Mouse (Mus musculus) skeletal muscle tissue, adult 2 months (tissue): ENCODE results near the gene Atp8a2.

ENCODE experiments used
- DNase-seq: peaks from one replicate; pipeline ENCODE4 v3.0.0-alpha.2; 2012; ENCODE audit warnings: low read depth, low spot score

Atp8a2 gene

DNA sequence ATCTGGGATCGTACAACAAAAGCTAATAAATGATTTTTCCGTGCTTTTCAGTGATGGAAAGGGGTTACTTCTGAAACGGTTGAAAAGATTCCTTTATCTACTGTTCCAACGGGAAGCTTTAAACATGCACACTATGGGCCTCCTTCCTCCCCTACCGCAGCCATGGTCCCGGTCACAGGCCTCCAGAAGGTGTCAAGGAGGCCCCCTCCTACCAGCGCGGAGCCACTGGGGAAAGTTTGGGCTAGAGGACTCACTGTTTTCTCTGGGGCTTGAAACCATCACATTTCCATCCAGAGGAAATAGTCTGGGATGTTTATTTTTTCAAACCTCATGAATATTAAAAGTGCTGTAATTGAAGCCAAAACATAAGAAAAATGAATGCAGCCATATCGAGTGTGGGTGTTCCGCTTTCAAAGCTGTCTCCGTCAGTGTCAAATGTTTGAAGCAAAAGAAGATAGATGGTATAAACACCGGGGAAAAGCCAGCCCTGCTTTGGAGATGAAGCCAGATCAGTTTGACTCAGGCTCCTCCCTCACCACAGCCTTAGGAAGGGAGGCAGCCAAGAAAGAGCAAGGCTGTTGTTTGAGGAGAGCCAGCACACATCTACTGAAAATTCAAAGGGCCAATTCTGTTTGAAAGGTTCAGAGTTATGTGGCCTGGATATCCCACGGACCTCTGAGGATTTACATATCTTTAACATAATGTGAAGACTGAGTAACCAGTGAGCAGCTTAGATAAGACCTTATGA, 481.1 kb downstream of the Atp8a2 start:
- DNase-seq = no peak

- no peak for DNase-seq
Observed at GRCm38 (mm10) chr14:59709505-59710335, 487.3 kb downstream of the Atp8a2 start.

DNA sequence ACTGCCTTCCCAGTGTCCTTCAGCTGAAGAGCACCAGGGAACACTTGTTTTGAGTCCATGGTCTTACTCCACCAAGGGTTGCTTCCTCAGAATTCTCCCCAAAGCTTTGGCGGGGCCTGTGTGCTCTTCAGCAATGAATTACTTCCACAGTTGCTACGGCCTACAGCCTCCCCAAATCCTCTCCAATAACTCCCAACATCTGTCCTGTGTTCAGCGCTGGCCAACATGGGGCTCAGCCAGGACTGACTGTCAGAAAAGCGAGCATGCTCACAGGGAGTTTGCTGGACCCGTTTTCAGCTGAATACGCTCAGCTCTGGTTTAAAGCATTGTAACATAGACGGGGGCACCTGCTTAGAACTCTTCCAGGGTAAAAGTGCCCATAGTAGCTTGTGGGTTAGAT, 489.0 kb downstream of the Atp8a2 start:
- DNase-seq = peak; percentile 26

- no peak for DNase-seq
Observed at GRCm38 (mm10) chr14:59705326-59706058, 491.5 kb downstream of the Atp8a2 start.

DNA sequence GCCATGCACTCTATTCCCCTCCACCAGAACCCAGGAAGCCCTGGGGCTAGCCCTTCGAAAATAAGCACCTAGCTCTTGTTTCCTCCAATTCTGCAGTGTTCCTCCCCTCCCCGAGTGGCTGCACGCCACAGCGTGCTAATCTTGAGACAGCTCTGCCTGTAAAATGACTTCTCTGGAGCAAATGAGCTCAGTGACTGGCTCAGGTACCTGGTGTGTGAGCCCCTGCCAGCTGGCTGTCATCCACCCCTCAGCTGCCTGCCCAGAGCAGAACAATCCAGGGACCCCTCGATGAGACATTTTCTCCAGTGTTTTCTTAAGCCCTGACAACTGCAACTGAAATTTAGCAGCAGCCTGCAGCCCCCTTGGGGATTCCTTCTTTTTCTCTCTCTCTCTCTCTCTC, 495.5 kb downstream of the Atp8a2 start:
- DNase-seq = no peak

GRCm38 (mm10) chr14:59695160-59695559, 501.8 kb downstream of the Atp8a2 start:
- no peak for DNase-seq

DNA sequence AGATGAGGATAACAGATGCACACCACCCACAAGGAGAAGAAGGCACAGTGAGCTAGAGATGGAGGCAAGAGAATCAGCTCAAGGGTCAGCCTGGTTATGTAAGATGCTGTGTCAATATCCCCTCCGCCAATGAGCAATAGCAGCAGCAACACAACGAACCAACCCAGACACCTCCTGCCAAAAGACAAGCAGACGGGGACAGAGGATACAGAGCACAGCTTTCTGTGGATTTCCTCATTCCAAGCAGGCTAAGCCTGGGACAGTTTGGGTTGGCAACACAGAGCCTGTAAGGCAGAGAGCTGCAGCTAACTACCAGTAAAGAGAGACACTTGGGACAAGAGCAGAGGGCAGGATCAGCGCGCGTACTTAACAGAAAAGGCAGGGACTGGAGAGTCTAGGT, 504.8 kb downstream of the Atp8a2 start:
- DNase-seq = peak; percentile 21

DNA sequence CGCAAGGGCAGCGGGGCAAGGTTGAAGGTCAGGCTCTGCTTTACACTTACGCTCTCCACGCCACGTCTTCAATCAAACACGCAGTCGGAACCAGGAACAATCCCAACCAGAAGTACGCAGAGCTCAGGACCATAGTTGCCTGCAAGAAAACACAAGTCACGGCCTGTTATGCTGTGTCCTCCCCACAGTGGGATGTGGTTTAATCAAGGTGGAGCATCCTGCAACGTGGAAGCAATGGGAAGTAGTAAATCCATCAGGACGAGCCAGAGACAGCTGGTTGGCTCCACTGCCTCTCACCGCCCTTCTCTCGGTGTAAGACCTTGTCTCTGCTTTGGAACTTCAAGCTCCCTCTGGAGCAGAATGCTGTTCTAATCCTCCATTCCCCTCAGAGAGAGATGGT, 505.6 kb downstream of the Atp8a2 start:
- no peak for DNase-seq

GRCm38 (mm10) chr14:59690954-59691353, 506.0 kb downstream of the Atp8a2 start:
- DNase-seq = no peak

DNA sequence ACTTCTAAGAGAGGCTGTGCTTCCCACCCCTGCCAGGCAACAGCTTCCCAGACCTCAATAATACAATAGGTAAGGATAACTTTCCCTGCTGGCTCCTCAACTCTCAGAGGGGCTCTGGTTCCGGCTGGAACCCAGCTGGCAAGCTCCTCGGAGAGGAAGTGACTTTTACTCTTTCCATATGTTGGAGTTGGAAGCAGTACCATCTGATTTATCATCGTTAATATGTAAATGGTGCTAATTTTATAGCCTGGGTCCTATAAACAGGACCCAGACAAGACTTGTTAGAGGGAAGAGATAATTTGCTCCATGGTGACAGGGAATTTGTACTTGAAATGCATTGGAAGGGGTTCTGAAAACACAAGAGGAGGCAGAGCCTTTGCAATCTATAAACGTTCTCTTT, 507.4 kb downstream of the Atp8a2 start:
- no peak for DNase-seq

DNA sequence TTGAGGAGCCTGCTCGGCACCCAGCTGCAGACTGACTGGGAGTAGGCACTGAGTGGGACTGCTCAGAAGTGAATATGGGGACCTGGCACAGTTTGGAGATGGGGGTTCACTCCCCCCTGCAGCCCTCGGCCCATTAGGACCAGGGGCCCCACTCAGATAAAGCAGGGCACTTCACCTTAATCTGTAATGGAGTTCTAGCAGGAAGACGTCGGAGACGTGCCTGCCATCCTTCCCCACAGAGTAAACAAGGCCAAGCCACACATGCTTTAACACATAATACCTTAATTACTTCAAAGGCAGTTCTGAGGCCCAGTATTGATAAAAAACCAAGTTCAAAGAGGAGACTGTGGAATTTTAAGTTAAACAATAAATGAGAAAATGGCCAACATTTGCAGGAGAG, 510.8 kb downstream of the Atp8a2 start:
- DNase-seq = no peak

DNA sequence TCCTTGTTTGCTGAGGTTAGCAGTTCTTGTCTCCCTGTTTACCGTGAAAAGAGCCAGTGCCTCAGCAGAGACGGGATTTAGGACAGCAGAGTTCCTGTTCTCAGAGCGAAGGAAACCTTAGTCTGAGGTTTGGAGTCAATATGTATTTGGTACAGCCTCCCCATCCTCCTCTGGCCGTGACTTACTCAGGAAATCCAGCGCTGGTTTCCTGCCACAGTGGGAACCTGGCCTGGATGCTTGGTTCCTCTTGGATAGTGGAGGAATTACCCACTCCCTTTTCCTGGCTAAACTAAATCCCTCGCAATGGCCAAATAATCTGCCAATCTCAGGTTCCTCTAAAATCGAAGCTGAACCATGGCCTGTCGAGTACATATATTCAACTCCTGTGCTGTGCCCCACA, 511.6 kb downstream of the Atp8a2 start:
- DNase-seq = no peak

DNA sequence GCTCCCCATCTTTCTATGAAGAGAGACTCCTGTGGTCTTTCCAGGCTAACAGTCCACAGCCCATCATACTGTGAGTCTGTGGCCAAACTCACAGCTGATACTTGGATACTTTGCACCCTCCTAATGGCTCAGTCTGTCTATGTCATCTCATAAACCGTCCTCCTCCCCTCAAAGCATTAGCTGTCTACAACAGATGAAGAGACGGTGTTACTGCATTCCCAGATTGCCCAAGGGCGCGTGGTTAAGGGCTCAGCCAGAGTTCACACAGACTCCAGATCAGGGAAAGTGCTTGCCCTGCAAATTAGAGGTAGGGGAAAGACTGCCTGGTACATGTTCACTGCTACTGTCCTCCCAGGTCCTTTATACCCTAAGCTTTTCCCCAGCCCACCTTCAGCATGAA, 515.1 kb downstream of the Atp8a2 start:
- DNase-seq = no peak

GRCm38 (mm10) chr14:59677598-59678003, 519.4 kb downstream of the Atp8a2 start:
- peak; percentile 87 for DNase-seq

DNA sequence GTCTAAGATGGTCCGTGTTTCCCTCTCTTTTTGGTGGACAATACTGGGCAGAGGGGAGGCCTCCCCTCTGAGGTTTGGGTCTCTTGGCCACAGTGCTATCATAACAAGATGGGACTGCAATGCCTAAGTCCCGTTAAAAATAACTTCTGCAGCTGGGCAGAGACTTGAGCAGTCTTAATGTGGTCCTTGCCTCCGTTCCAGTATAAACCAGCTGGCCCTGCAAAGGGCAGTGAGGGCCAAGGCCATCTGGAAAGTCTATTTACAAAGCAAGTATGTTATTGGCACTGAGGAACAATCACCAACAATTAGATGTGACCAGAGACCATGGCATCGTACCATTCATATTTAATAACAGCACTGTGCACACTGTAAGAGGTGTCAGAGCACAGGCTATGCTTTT, 521.6 kb downstream of the Atp8a2 start:
- peak; percentile 54 for DNase-seq

DNA sequence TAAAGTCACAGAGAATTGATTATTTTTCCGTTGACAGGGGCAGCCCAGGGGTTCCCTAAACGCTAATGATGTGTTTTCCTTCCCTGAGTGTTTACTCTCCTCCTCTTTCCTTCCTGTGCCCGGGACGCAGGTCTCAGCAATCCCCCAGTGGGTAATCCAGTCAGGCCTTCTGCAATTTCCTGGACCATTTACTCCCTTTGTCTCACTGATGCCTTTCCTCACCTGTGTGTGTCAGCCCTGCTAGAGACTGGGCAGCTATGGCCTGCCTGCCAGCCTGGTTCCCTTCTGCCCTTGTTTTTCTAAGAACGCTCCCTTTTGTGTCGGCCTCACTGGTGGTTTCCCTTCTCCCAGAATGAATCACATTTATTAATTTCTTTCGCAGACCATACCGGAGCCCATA, 522.4 kb downstream of the Atp8a2 start:
- DNase-seq = no peak

DNA sequence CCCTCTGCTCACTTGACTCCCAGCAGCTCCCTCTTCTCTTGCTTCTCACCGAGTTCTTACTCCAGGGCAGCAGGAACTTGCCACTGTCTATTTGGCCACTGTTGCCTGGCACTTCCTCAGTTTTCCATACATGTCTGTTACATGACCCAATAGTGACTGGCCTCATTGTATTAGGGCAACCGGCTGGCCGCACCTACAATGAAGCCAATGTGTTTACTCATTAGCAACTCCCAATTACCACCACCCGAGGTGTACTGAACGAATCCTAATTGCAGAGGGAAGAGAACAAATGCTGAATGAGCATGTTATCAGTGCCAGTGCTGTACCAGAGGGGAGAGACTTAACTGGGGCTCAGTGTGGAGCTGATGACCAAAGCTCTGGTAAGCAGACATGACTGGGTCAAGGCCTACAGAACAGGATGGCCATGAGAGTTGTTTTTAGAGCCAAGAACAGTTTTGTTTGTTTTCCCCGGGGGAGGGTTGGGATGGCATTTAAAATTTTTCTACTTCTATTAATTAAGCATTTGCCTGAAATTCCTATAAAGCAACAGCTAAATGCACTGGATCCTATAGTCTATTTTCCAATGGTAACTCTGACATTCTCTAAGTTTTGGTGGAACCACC, 524.0 kb downstream of the Atp8a2 start:
- no peak for DNase-seq

DNA sequence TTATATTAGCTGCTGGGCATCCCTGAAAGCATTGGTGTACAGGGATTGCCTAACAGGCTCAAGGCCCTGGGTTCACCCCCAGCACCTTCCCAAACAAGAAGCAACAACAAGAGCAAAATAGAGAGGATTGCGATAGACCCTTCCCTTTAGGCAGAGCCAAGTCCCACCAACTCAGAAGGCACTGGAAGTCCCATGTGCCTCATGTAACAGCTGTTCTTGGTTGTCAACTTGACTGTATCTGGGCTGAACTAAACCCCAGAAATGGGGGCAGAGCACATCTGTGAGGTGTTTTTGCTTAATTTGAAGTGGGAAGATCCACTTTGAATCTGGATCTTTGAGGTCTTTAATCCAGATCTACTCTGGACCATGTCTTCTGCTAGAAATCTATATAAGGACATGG, 539.9 kb downstream of the Atp8a2 start:
- no peak for DNase-seq

DNA sequence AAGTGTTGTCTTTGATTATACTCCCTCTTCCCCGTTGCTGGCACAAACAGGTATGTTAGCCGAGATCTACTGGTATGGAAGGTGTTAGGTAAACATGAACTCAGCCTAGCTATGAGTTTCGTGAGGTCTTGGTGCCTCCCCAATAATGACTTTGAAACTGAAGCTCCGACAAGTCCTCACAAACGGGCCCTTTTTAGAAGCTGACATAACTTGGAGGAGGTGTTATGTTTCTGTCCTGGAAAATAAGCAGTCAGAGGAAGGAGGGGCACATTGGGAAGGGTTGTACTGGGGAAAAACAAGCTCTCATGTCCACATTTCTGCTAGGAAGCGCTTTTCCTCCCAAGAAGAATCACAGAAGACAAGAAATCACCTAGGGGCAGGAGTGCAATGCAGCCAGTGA, 540.4 kb downstream of the Atp8a2 start:
- peak; percentile 85 for DNase-seq

- DNase-seq = no peak
Observed at GRCm38 (mm10) chr14:59649337-59649736, 547.6 kb downstream of the Atp8a2 start.

DNA sequence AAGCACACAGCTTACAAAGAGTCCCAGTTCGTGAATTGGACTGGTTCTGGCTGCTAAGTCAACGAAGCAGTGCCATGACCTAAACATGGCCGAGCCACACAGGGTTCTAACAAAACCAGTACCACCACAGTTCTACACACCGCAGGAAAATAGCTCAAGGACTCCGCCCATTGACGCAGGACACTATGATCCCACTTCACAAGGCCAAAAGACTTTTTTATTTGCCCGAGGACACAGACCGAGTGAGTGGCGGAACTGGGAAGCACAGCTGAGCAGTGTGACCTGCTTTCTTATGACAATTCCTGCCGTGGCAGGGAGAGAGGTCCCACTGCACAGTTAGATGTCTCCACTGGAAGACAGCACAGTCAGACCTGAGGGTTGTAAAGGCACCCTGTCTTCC, 548.4 kb downstream of the Atp8a2 start:
- no peak for DNase-seq
